Mouse (Mus musculus) gastrocnemius, adult 8-10 months (tissue): ENCODE results near the gene Zdhhc13. TPM values are rescaled to one million over a fixed set of nuclear protein-coding genes. Genes with fewer than 3 reads are reported as not detected.
A peak's percentile ranks its signal among the peaks of the same experiment; 100 is the strongest.

Experiments used
- DNase-seq, 2 experiments: peaks; one replicate each; pipeline ENCODE4 v3.0.0; 2022; ENCODE audit warnings: low spot score in 2 of 2
- total RNA-seq, 4 experiments: library from RNA; stranded (reverse); gene quantifications; 2 replicates each; pipeline ENCODE4 v1.2.4; 2022

The Zdhhc13 gene
- total RNA-seq: 1 to 10 TPM; 2.9 to 4.6 (median 3.6) TPM

GRCm38 (mm10) chr7:48788851-48789572 lies at the start of gene Zdhhc13:
Zdhhc13 (plus strand) TSS chr7:48789003.
- peak; percentile 76 to 84 for DNase-seq

GRCm38 (mm10) chr7:48749298-48750163 lies 39.3 kb upstream of the Zdhhc13 start:
- peak; percentile 50 to 65 for DNase-seq

- DNase-seq: no peak
These were observed 38.5 kb upstream of the Zdhhc13 start for GRCm38 (mm10) chr7:48750164-48750809.

- DNase-seq: no peak
These were observed 37.6 kb upstream of the Zdhhc13 start for GRCm38 (mm10) chr7:48751222-48751621.

- DNase-seq: no peak
These were observed 34.3 kb upstream of the Zdhhc13 start for GRCm38 (mm10) chr7:48754415-48754974.

GRCm38 (mm10) chr7:48755825-48756224 lies 33.0 kb upstream of the Zdhhc13 start:
- no peak for DNase-seq

GRCm38 (mm10) chr7:48756306-48756931 lies 32.4 kb upstream of the Zdhhc13 start:
- DNase-seq: no peak

- no peak for DNase-seq
These were observed 30.7 kb upstream of the Zdhhc13 start for GRCm38 (mm10) chr7:48758083-48758482.

- DNase-seq: no peak
These were observed 28.0 kb upstream of the Zdhhc13 start for GRCm38 (mm10) chr7:48760789-48761188.

- no peak for DNase-seq
These were observed 26.5 kb upstream of the Zdhhc13 start for GRCm38 (mm10) chr7:48762289-48762688.

GRCm38 (mm10) chr7:48762721-48763120 lies 26.1 kb upstream of the Zdhhc13 start:
- DNase-seq: no peak

- no peak for DNase-seq
These were observed 22.8 kb upstream of the Zdhhc13 start for GRCm38 (mm10) chr7:48765959-48766358.

GRCm38 (mm10) chr7:48769721-48770120 lies 19.1 kb upstream of the Zdhhc13 start:
- DNase-seq: no peak

- no peak for DNase-seq
These were observed 16.6 kb upstream of the Zdhhc13 start for GRCm38 (mm10) chr7:48772060-48772734.

GRCm38 (mm10) chr7:48773333-48773732 lies 15.5 kb upstream of the Zdhhc13 start:
- DNase-seq: no peak

- DNase-seq: no peak
These were observed 14.2 kb upstream of the Zdhhc13 start for GRCm38 (mm10) chr7:48774633-48775032.

- no peak for DNase-seq
These were observed 13.4 kb upstream of the Zdhhc13 start for GRCm38 (mm10) chr7:48775436-48775835.

- no peak for DNase-seq
These were observed 10.9 kb upstream of the Zdhhc13 start for GRCm38 (mm10) chr7:48777721-48778504.

- DNase-seq: no peak
These were observed 9.7 kb upstream of the Zdhhc13 start for GRCm38 (mm10) chr7:48779110-48779509.

- DNase-seq: no peak
These were observed 6.4 kb upstream of the Zdhhc13 start for GRCm38 (mm10) chr7:48782432-48782831.
